Mouse (Mus musculus) heart, adult 2 months (tissue): ENCODE measurements around the gene Tnfrsf22. TPM values are rescaled to one million over a fixed set of nuclear protein-coding genes. Genes with fewer than 3 reads are reported as not detected.

ENCODE experiments used
- DNase-seq, 2 experiments: peaks; one replicate each; pipeline ENCODE4 v3.0.0; 2021
- H3K27ac ChIP-seq: fragments of 200-600 bp; 2 replicates; pipeline ENCODE4 v1.8.1; 2022
- H3K27me3 ChIP-seq: fragments of 200-500 bp; 2 replicates; pipeline ENCODE4 v1.6.1; 2012; ENCODE audit warnings: mild to moderate bottlenecking, low read length, inconsistent platforms, mixed read lengths; ENCODE audit not compliant: control insufficient read depth, insufficient read depth
- H3K36me3 ChIP-seq: fragments of 200-500 bp; 2 replicates; pipeline ENCODE4 v1.6.1; 2012; ENCODE audit warnings: low read length, inconsistent platforms; ENCODE audit not compliant: control insufficient read depth, insufficient read depth
- H3K4me1 ChIP-seq: fragments of 200-500 bp; 2 replicates; pipeline ENCODE4 v1.6.1; 2011; ENCODE audit warnings: low read length; ENCODE audit not compliant: control insufficient read depth, insufficient read depth
- H3K4me3 ChIP-seq: fragments of 200-600 bp; 2 replicates; pipeline ENCODE4 v1.8.1; 2022
- H3K79me2 ChIP-seq: fragments of 200-500 bp; replicated peaks from 2 replicates; pipeline ENCODE4 v1.6.1; 2012; ENCODE audit warnings: mild to moderate bottlenecking, inconsistent platforms, low read length, moderate library complexity, mixed read lengths; ENCODE audit not compliant: control insufficient read depth, insufficient read depth
- H3K9ac ChIP-seq: fragments of 200-500 bp; 2 replicates; pipeline ENCODE4 v1.6.1; 2012; ENCODE audit warnings: low read depth, mild to moderate bottlenecking, control low read depth, inconsistent platforms, low read length, mixed read lengths
- CTCF ChIP-seq: fragments of 200-600 bp; IDR thresholded peaks from 2 replicates; pipeline ENCODE4 v1.8.1; 2022; ENCODE audit warnings: antibody characterized with exemption, mild to moderate bottlenecking, moderate library complexity
- EP300 ChIP-seq: fragments of 200-500 bp; IDR thresholded peaks from 2 replicates; pipeline ENCODE4 v1.6.1; 2011; ENCODE audit warnings: low read depth, low read length, control low read depth; ENCODE audit not compliant: insufficient read depth
- POLR2A ChIP-seq: fragments of 200-500 bp; IDR thresholded peaks from 2 replicates; pipeline ENCODE4 v1.6.1; 2011; ENCODE audit warnings: mild to moderate bottlenecking, low read depth, low read length, control low read depth; ENCODE audit not compliant: insufficient read depth
- WGBS: fragments of 180-500 bp; shearing (Covaris S2); methylation state at CpG from one replicate; pipeline ENCODE4 v1.1.7; 2018; 5-methylcytosine and 5-hydroxymethylcytosine counted together
- intact Hi-C: fragments of 180-260 bp; cut with DNase I; formaldehyde crosslinking; loops from one replicate; pipeline ENCODE4 v1.15.1; 2025
- long read RNA-seq: library from polyadenylated mRNA; stranded (forward); transcript quantifications from one replicate; pipeline ENCODE4 v2.0.0, GENCODE M21; 2021
- polyA plus RNA-seq: library from polyadenylated mRNA; depleted of rRNA; stranded (reverse); fragments of >200 nt; gene quantifications from 2 replicates; pipeline ENCODE4 v1.2.3, GENCODE M21; 2012; rRNA removed
- total RNA-seq, 2 experiments: library from RNA; stranded (reverse); gene quantifications; 2 replicates each; pipeline ENCODE4 v1.2.3; 2021

Tnfrsf22 gene
- 1 to 10 TPM; 1.4 to 2.3 TPM for total RNA-seq
- 3.2 and 5.6 TPM in 2 replicates for polyA plus RNA-seq
- long read RNA-seq: 0 reads

- DNase-seq: peak; percentile 83 to 86
- H3K9ac ChIP-seq: peak within 1 kb of the TSS; percentile 33
- intact Hi-C loops: loop anchor here (1.0 kb wide), 1 partner anchor 49 kb away; the partner anchor contains the start of gene Cars
- WGBS: 5% methylated on average over 39 of the region's 39 CpGs
- H3K36me3 ChIP-seq: no peaks in the 10 kb centered on the region
- H3K4me1 ChIP-seq: no peaks in the 10 kb centered on the region
- H3K27me3 ChIP-seq: no peaks in the 10 kb centered on the region
- peak; percentile 37; the same call in 1 of the 2 replicates for TF ChIP-seq POLR2A
- no peak for TF ChIP-seq CTCF
- H3K4me3 ChIP-seq: peak within 1 kb of the TSS; percentile 53
- H3K79me2 ChIP-seq: no peaks in the 10 kb centered on the region
- H3K27ac ChIP-seq: peak within 1 kb of the TSS; percentile 36; the same call in 1 of the 2 replicates
Observed at GRCm38 (mm10) chr7:143649034-143649768, at the start of gene Tnfrsf22. Gene Tnfrsf22, minus strand, starts transcription at chr7:143649661.

GRCm38 (mm10) chr7:143696140-143696539 lies 46.7 kb upstream of the Tnfrsf22 start:
- intact Hi-C loops: loop anchor here (1.0 to 5.0 kb wide), 2 partner anchors 94 to 112 kb away; partner anchors contain the start of gene Cars
- H3K4me1 ChIP-seq: peaks cover 1% of the 10 kb centered on the region; the same call in 1 of the 2 replicates
- H3K4me3 ChIP-seq: no peak overlapping the region
- H3K9ac ChIP-seq: no peak overlapping the region
- DNase-seq: peak in 1 of 2 experiments; percentile 24
- no peaks in the 10 kb centered on the region for H3K79me2 ChIP-seq
- no peaks in the 10 kb centered on the region for H3K36me3 ChIP-seq
- H3K27ac ChIP-seq: no peak overlapping the region
- WGBS: 82% methylated on average over 2 of the region's 2 CpGs
- no peaks in the 10 kb centered on the region for H3K27me3 ChIP-seq
- TF ChIP-seq EP300 (no peak), POLR2A (no peak), CTCF (peak; percentile 84)

DNA sequence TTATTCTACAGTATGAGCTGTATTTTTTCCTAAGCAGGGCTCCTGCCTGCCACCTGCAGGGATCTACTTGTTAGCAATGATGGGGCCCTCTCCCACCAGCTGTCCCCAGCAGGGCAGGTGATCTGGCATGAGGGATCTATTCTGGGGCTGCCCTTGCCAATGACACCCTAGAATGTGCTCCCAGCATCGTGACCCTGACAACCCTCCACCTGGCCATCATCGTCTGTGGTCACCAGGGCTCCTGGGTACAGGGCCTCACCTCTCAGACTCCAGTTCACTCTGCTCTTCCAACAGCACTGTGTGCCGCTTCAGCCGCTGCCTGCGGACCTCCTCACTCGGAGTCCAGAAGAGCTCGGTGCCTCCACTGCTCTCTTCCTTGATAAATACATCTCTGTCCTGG lies 45.1 kb upstream of the Tnfrsf22 start:
- intact Hi-C loops: no loop called here
- Histone ChIP-seq H3K36me3 (no peaks in the 10 kb centered on the region), H3K27ac (no peak overlapping the region), H3K27me3 (no peaks in the 10 kb centered on the region), H3K4me3 (no peak overlapping the region), H3K4me1 (peaks cover 1% of the 10 kb centered on the region; the same call in 1 of the 2 replicates), H3K9ac (no peak overlapping the region), H3K79me2 (no peaks in the 10 kb centered on the region)
- DNase-seq: no peak
- no peak for TF ChIP-seq EP300
- TF ChIP-seq CTCF: no peak
- TF ChIP-seq POLR2A: no peak
- 97% methylated on average over 7 of the region's 7 CpGs for WGBS

- Histone ChIP-seq H3K27me3 (no peaks in the 10 kb centered on the region), H3K36me3 (no peaks in the 10 kb centered on the region), H3K9ac (no peak overlapping the region), H3K4me1 (peaks cover 1% of the 10 kb centered on the region; the same call in 1 of the 2 replicates), H3K79me2 (no peaks in the 10 kb centered on the region), H3K4me3 (no peak overlapping the region), H3K27ac (no peak overlapping the region)
- WGBS: 93% methylated on average over 12 of the region's 12 CpGs
- no peak for TF ChIP-seq CTCF
- TF ChIP-seq POLR2A: no peak
- no peak for TF ChIP-seq EP300
- peak in 1 of 2 experiments; percentile 11 for DNase-seq
- intact Hi-C loops: no loop called here
Observed at GRCm38 (mm10) chr7:143692746-143693510, 43.5 kb upstream of the Tnfrsf22 start.

DNA sequence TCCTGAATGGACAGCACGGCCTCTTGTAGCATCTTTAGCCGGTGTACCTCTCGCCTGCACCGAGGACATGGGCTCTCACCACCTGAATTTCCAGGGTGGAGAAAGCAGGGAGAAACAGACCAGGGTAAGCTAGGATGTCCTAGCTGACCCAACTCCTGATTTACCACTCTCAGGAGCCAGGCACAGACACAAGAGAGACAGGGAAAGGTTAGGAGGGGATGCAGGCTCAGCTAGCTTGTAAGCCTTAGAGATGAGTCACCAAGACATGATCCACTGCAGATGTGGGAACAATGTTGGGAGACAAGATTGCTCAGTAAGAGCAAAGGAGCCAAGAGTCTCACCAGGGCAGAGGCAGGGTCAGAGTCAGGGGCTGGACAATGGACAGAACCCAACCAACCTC lies 42.4 kb upstream of the Tnfrsf22 start:
- WGBS: over 99% methylated on average over 4 of the region's 4 CpGs
- Histone ChIP-seq H3K4me1 (peaks cover 1% of the 10 kb centered on the region; the same call in 1 of the 2 replicates), H3K36me3 (no peaks in the 10 kb centered on the region), H3K4me3 (no peak overlapping the region), H3K27ac (no peak overlapping the region), H3K79me2 (no peaks in the 10 kb centered on the region), H3K27me3 (no peaks in the 10 kb centered on the region), H3K9ac (no peak overlapping the region)
- intact Hi-C loops: no loop called here
- peak in 1 of 2 experiments; percentile 16 for DNase-seq
- TF ChIP-seq EP300 (no peak), POLR2A (no peak), CTCF (no peak)
